Mouse (Mus musculus): Measurements from ENCODE around the gene Lnpk.

DNA sequence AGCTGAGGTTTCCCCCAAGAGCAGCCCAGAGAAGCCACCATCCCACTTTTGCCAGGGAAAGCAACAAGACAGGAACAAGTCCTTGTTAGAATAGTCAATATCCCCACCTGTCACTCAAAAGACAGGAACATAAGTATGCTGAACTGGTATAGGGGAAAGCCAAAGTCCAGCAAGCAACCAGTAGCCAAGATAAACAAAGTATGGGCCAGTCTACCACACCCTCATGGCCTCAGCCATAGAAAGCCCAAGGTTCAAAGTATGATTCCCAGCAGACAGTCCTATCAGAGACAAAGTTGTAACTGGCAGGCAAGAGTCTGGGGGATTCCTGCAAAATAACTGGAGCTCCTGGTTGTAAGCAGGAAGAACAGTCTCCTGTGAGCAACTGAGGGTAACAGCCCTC lies 16.9 kb upstream of the Lnpk start:
- no peak for TF ChIP-seq CTCF (IDR thresholded peaks at IDR 0.05; ENCODE audit: control insufficient read depth, insufficient read depth, insufficient replicate concordance, low read depth, low read length)
- TF ChIP-seq POLR2A (IDR thresholded peaks at IDR 0.05; ENCODE audit: control insufficient read depth, low read depth, low read length) = no peak
